Mouse (Mus musculus) brain, embryonic 18.5 days (tissue): Measurements from ENCODE around the gene Abcc4.

ENCODE experiments used
- DNase-seq: peaks from one replicate; pipeline ENCODE4 v3.0.0-alpha.2; 2012; ENCODE audit warnings: low read depth, low spot score

Gene Abcc4

DNA sequence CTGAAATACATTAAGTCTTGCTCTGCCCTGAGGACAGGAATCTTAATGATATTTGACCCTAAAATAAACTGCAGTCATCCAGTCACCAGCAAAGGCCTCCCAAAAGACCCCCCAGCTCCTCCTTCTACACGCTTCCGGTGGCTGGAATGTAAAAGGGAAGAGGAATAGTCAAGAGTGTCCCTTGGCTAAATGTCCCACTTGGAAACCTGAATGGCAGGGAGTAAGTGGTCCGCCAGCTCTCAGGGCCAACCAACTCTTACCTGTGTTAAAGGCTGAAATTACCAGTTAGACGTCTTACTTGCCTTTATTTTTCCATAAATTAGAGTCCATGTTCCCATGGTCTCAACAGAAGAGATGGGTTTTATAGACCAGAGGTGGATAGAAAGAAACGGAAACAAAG, 6.9 kb upstream of the Abcc4 start:
- no peak for DNase-seq

DNA sequence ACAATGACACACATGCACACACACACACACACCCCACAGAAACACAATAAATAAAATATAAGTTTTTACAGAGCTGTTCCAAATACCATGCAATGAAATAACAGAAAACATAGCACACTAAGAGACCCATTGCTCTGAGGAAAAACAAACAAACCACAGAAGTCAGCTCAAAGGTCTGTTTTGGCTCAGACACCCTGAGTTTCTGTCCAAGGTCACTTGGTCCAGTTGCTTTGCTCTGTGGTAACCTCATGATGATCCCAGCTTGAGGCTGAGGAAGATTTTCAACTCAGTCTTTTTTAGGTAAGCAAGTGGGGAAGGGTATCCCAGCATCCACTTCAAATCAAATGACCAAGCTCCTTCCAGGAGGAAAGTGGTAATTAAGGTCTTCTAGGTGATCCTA, 4.9 kb upstream of the Abcc4 start:
- no peak for DNase-seq

DNA sequence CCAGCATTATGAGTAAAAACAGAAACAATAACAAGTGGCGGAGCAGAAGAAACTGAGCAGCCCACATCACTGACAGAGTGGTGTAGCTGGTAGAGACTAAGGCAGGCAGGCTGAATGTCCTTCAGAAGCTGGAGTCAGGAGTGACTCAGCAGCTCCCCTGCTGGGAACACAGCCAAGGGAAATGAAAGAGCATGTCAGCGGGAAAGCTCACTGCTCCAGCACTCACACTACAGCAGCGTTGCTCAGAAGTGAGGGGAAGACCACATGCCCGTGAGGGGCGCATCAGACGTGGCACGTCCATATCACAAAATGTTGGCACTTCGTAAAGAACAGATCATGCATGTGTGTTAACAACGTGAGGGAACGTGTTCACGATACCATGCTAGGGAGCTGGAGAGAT, 3.7 kb upstream of the Abcc4 start:
- DNase-seq: peak; percentile 63

DNA sequence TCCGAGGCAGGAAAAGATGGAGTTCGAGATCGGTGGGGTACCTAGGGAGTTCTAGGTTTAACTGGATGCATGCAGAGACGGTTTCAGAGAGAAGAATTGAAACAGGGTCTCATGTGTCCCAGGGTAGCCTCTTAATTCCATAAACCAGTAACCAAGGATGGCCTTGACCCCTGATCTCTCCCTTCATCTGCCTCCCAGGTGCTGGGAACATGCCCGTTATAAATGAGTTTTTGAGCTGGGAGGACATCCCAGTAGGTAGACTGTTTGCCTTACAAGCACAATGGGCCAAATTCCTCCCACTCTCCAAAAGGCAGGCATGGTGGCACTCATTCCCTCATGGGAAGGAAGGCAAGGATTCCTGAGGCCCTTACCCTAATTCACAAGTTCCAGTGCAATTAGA, 2.1 kb upstream of the Abcc4 start:
- no peak for DNase-seq

DNA sequence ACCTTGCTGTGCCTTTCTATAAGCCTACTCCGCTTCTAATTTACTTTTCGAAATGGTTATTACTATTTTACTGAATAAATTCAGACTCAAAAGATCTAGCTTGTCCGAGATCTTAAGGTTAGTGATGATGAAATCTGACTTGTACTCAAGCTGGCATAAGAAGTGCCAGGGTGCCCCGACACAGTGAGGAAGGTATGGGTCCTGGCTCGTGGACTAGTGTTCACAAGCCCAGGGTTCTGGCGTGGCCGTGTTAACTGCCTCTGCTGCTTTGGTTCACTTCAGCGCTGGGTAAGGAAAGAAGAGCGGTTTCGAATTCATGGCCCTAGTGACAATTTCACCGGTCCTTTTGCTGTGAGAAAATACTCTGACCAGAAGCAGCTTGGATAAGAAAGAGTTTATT, 943 bp upstream of the Abcc4 start:
- DNase-seq: no peak

DNA sequence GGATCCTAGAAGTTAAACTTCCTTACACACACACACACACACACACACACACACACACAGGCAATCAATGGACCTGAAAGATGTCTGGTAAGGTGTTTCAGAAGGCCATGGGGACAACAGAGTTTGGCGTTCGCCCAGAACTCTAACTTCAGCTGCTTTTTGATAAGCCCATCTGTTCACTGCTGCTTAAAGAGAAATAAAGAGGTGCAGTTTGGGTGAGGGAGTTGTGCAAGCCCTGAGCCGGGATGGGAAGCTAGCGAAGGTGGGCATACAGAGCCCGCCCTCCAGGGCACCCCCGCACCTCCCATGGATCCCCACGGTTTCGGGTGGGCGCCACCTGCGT, 583 bp downstream of the Abcc4 start:
- no peak for DNase-seq

DNA sequence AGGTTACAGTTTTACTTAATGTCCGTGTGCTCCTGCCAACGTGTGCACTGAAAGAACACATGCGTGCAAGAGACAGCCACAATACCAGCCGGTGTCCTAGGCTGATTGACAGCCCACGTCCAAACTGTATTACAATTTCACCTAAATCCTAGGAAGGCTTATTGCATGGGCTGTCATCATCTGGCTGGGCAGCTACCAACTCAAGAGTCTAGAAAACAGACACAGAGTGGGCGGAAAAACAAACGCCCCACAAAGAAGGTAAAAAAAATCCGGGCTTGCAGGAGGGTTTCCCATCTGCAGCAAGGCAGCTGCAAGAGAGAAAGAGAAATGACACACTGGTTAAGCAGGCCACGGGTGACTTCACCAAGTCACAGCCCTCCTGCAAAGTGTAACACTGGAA, 2.7 kb downstream of the Abcc4 start:
- DNase-seq: no peak

DNA sequence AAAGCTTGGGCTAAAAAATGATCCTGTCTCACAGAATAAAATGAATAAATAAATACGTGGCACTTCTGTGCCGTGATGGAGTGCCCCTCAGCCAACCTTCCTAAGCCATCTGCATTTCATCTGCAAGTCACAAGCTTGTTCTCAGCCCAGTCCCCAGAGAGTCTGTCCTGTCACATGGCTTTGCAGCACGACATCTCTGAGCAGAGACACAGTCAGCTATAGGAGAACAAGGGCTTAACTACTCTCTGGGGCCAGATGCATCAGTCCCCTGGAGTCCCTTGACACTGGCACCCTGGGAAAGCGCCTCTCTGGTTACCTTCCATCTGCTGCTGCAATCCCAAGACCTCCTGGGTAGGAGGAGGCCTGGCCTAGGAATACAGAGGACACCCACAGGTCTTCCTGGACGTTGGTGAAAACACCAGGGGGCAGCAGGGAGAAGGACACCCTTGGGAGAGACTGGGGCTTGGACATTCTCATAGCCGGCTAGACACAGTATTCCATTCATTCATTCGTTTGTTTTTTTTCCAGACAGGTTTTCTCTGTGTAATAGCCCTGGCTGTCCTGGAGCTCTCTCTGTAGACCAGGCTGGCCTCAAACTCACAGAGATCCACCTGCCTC, 3.9 kb downstream of the Abcc4 start:
- DNase-seq: no peak

DNA sequence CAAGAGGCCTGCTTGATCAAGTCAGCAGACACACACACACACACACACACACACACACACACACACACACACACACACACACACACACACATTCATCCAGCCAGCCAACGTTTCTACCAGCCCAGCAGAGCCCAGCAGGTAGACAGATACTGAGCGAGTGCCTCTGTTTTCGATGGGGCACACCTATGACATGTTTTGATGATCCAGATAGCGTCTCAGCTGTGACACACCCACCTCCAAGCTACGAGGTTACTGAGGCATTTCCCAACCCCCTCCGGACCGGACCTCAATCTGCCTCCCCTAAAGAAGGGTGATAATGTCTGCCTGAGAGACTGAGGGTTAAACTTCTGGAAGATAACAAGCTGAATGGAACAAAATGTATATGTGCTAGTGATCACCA, 5.4 kb downstream of the Abcc4 start:
- no peak for DNase-seq

DNA sequence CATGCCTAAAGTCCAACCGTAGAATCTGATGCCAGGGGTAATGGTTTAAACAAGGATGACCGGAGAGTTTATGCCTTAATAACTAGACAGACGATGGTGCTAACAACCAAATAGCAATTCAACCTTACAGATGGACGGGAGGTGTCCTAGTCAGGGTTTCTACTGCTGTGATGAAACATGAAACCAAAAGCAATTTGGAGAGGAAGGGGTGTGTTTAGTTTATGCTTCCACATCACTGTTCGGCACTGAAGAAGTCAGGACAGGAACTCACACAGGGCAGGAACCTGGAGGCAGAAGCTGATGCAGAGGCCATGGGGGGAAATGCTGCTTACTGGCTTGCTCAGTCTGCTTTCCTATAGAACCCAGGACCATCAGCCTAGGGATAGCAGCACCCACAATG, 6.1 kb downstream of the Abcc4 start:
- DNase-seq: no peak

DNA sequence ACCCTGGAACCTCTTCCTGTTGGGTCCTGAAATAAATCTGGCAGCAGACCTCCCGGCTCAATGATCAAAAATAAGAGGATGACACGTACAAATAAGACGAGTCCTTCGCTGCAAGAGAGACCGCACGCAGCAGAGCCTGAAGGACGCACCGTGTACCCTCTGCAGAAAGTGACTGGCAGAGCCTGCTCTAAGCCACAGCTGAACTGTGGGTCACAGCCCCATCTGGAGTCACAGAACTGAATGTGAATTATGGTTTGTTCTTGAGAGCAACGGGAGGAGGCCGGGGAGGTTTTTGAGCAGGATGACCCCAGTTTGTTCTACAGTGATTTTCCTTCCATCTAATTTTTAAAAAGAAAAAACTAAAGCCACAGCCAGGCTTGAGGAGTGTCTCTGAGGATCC, 6.5 kb downstream of the Abcc4 start:
- no peak for DNase-seq

DNA sequence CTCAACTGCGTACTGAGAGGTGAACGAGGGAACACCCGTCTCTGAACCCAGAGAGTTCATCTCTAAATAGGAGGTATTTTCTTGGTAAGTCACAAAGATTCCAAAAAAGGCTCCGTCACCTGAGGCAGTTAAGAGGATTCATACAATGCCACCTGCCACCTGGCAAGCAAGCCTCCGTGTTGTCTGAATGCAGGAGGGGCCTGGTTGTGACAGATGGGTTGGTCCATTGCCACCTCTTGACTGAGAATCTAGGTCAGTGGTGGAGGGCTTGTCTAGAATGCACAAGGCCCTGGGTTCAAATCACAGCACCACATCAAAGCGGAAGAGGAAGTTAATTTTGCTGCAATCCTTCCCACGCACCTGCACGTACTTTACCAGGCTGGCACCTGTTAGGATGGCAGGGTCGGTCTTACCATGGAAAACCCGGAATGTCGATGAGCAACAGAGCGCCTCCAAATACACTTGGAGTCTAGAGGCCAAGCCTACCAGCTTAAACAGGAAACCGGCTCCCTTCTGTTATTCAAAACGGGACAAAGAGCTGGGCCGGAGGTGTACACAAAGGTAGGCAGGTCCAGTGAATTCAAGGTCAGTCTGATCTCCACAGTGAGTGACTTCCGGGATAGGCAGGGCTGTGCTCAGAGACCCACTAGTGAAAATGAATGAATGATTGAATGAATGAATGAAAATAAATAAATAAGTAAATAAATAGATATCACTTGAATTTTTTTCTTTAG, 9.3 kb downstream of the Abcc4 start:
- no peak for DNase-seq

DNA sequence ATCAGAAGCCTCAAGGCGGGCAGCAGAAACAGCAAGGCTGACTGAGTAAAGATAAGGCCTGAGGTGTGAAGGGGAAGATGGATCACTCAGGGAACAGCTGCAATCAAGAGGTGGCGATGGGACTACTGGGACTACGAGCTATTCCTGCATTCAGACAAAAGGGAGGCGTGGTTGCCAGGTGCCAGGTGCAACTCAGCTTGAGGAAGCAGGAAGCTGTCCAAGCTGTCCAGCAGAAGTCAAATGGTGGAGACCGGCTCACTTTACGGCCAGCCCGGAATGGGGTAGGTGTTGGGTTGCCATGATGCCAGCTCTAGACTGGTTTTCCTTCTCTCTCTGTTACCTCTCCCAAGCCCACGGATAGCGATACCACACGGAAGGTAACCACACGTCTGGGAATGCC, 10.2 kb downstream of the Abcc4 start:
- DNase-seq: no peak

DNA sequence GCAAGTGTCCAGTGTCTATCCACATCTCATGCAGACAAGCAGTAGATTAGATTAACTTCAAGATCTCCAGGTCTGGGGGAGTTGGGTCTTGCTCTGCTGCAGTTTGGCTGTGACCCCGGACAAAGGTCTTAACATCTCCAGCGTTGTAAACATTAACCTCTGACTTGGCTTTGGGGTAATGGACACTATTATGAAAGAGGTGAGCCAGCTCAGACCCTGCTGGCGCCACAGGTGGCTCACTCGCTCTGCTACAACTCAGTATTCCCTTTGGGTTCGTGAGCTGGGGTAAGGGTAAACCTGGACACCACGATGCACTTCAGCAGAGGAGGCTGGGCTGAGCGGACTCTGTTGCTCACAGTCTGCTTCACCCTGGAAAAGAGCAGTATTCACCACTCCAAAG, 11.7 kb downstream of the Abcc4 start:
- DNase-seq: no peak

DNA sequence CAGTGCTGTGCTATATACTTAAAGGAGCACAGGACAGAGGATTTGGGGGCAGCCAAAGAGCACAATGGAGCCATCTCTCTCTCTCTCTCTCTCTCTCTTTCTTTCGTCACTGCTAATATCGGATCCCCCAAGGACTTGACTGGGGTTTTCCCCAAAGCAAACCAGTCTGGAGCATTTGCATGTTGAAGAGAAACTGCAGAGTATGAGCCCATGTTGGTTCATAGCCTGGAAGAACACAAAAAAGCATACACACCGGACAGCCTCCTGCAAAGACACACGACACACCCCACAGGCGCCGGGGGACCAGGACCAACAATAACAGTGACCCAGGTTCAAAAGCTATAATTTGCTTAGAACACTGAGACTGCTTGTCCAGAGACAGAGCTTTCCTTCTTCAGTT, 14.1 kb downstream of the Abcc4 start:
- DNase-seq: no peak

DNA sequence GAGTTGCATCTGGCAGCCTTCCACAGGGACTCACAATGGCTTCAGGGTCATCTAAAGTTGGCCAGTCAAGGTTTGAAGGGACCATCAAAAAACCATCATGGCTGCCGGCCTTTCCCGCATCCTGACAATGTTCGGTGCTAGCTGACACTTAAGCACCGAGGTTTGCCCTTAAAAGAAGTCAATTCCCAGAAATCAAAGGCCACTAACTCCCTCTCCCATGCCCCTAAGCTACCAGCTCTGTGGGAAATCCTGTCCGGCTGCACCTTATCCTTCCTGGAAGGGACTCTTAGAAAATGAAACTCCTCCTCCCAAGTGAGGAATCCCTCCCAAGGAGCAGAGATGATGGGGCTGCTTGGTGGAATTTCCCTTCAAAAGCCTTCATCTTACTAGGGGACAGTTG, 14.6 kb downstream of the Abcc4 start:
- no peak for DNase-seq

DNA sequence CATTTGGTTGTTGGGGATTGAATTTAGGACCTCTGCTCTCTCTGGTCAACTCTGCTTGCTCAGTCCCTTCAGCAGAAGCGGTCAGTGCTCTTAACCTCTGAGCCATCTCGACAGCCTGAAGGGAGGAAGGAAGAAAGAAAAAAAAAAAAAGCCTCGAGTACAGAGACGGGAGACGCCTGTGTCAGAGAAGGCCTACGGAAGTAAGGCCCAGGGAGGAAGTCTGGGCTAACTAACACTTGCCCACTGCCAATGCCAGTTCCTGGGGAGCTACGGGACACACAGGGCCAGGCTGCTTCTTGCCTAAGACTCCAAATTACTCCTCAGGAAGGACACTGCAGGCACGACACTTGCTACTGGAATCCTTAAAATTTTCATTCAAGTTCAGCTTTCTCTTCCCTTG, 15.1 kb downstream of the Abcc4 start:
- no peak for DNase-seq

DNA sequence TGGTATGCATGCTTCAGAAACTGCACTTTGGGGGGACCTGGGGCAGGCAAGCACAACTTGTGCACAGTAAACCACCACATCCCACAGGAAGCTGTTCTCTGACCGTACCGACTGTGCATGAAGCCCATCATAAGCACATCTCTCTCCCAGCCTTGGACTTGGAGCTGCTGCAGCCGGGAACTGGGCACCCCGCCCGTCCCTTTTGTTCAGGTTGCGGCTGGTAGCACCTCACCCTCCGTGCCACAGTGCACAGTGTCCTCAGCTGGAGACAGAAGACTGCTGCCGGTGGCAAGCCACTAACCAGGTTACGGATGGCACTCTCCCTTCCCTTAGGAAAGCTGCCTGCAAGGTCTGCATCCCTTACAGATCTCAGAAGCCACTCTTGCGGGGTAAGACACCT, 15.7 kb downstream of the Abcc4 start:
- no peak for DNase-seq

DNA sequence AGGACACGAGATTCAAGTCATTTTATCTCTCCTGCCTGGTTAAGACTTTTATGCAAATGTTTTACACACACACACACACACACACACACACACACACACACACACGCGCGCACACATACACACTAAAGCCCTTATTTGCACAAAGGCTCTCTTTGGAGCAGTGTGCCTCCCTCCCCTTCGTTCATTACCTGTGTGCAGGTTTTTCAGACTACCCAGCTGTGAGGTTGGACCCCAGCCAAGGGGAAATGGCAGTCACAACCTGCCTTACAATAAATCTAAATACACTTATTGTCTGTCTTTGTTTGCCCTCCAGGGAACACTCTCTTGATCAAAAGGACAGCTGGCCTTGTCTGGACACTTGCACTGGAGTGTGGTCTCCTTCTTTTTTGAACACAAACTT, 17.4 kb downstream of the Abcc4 start:
- no peak for DNase-seq

DNA sequence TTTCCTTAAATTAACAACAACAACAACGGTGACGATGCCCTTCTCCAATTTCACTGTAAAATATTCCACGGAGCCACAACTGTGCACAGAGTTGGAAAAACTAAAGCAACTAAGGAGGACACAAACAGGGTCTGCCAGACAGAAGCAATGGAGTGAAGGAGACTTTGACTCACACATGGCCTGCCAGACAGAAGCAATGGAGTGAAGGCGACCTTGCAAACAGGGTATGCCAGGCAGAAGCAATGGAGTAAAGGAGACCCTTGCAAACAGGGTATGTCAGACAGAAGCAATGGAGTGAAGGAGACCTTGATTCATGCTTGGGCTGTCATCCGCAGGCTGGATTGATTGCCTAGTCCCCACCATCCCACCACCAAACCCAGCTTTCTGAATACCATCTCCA, 19.2 kb downstream of the Abcc4 start:
- DNase-seq: no peak

DNA sequence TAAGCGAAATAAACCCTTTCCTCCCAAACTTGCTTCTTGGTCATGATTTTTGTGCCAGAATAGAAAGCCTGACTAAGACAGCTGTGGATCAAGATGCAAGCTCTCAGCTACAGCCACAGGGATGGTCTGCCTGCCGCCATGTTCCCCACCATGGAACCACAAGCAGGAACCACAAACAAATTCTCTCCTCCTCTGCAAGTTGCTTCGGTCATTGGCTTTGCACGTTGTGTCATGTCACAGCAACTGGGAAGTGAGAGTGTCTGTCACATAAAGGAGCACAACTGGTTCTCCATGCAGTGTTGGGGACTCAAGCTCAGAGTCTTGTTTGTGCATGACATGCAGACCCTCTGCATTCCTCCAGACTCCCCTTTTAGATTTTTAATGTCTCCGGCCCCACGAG, 20.4 kb downstream of the Abcc4 start:
- no peak for DNase-seq

DNA sequence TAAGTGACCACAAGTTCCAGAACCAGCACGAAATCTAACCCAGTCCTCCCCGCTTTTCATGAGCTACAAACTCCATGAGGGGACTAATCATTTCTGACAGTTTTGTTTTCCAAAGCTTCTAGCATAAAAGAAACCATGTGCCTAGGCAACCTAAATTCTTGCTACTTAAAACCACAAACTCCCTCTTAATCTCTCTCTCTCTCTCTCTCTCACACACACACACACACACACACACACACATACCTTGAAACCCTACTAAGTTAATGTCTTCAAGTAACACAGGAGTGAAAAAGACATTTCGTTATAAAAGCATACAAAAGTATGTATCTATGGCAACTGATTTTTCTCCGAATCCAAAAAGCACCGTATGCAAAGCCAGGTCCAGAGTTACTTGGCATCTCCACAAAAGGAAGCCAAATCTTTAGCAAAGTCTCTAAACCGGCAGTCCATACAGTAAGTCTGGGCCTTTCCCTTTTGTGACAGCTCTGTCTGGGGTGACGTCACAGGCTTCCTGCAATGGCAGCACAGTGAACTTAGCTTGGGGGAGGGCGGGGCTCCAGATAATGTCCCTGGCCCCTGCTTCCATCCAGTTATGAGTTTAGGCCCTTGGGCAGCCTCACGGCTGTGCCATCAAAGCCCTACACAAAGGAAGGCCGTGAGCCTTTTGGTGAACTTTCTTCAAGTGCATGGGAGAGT, 23.5 kb downstream of the Abcc4 start:
- DNase-seq: no peak

DNA sequence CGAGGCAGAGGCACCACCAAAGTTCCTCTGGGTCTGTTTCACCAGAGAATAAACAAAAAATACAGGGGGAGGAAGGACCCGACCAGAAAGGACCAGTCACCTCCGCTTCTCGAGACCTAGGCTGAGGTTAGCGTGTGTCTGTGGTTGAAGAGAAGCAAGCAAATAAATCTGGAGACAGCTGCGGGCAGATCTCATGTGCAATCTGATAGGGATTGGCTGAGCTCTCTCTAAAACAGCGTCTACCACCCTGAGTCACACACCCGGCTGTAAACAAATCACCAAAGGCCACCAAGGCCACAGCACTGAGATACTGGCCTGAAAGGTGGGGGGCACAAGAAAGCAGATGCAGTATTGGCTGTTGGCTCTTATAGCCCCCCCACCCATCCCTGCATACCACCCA, 24.9 kb downstream of the Abcc4 start:
- DNase-seq: no peak
